Mouse (Mus musculus) liver, postnatal 0 days (tissue): Measurements from ENCODE around the gene Lsp1.

Experiments
- CTCF ChIP-seq: sonication (generic); IDR thresholded peaks from 2 replicates; pipeline ENCODE4 v1.5.1; 2016; ENCODE audit warnings: antibody characterized with exemption, low read depth
- EP300 ChIP-seq: IDR thresholded peaks from 2 replicates; pipeline ENCODE4 v1.6.1; 2016; ENCODE audit warnings: antibody characterized with exemption, low read depth, mild to moderate bottlenecking

DNA sequence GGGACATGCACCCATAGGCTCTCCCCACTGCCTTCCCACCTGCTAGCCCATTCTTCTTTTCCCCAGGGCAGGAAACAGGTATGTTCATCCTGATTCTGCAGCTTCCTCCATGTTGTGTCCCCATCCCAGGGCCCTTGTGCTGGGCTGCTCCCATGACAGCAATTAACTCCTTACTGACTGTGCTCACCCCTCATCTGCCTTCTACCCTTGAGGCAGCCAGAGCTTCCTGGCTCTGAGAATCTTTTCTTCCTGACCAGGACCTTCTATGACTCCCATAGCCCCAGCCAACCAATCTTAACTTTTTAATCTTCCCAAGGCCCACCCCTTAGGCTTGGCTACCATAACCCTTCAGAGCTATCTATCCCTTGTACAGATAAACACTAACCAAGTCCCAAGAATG, 18.7 kb downstream of the Lsp1 start:
- TF ChIP-seq CTCF (no peak), EP300 (no peak)
